In genomic region chr4:111529996-111530395, GRCm38 (mm10) we compare ENCODE assay signal across 21 mouse cellular contexts.
"Had no signal": no experiment of that assay in that cellular context is flagged by ENCODE, and none has a peak within 500 bp of the region (broad histone marks: within the 10 kb centered on the region; RNA-seq: fewer than 3 reads in every experiment).

No protein-coding gene starts in this region.

- H3K27me3 ChIP-seq: kidney, embryonic 15.5 days; limb, embryonic 12.5 days; limb, embryonic 15.5 days; midbrain, embryonic 12.5 days; midbrain, embryonic 15.5 days; neural tube, embryonic 13.5 days; stomach, embryonic 15.5 days had no signal

- H3K9ac ChIP-seq: kidney, embryonic 15.5 days; limb, embryonic 12.5 days; limb, embryonic 15.5 days; midbrain, embryonic 12.5 days; midbrain, embryonic 15.5 days; neural tube, embryonic 13.5 days; stomach, embryonic 15.5 days had no signal

- H3K9me3 ChIP-seq: kidney, embryonic 15.5 days; limb, embryonic 12.5 days; limb, embryonic 15.5 days; midbrain, embryonic 12.5 days; midbrain, embryonic 15.5 days; neural tube, embryonic 13.5 days; stomach, embryonic 15.5 days had no signal

- H3K4me2 ChIP-seq: kidney, embryonic 15.5 days; limb, embryonic 12.5 days; limb, embryonic 15.5 days; midbrain, embryonic 12.5 days; midbrain, embryonic 15.5 days; neural tube, embryonic 13.5 days; stomach, embryonic 15.5 days had no signal

- ATAC-seq: midbrain, embryonic 15.5 days had no signal

- H3K4me3 ChIP-seq: kidney, embryonic 15.5 days; left cerebral cortex, adult 2 months; limb, embryonic 12.5 days; limb, embryonic 15.5 days; midbrain, embryonic 12.5 days; midbrain, embryonic 15.5 days; myocyte; neural tube, embryonic 13.5 days; stomach, embryonic 15.5 days had no signal

- DNase-seq: kidney, adult 11 months; kidney, adult 8-10 months; kidney, postnatal 10 days; kidney, postnatal 36 days; layer of hippocampus, postnatal 36 days; lung, adult 2 months; lung, postnatal 14 days; lung, postnatal 4 days; retina, postnatal 1 day; right cerebral cortex, postnatal 25 days; spleen, adult 18-20 months; thymus, postnatal 25 days had no signal

- H3K4me1 ChIP-seq: kidney, embryonic 15.5 days; limb, embryonic 12.5 days; limb, embryonic 15.5 days; midbrain, embryonic 12.5 days; midbrain, embryonic 15.5 days; neural tube, embryonic 13.5 days; stomach, embryonic 15.5 days had no signal

- H3K36me3 ChIP-seq: kidney, embryonic 15.5 days; limb, embryonic 12.5 days; limb, embryonic 15.5 days; midbrain, embryonic 12.5 days; midbrain, embryonic 15.5 days; neural tube, embryonic 13.5 days; stomach, embryonic 15.5 days had no signal

- H3K27ac ChIP-seq: kidney, embryonic 15.5 days; left cerebral cortex, adult 2 months; limb, embryonic 12.5 days; limb, embryonic 15.5 days; midbrain, embryonic 12.5 days; midbrain, embryonic 15.5 days; neural tube, embryonic 13.5 days; stomach, embryonic 15.5 days had no signal
